Mouse (Mus musculus) thymus, adult 2 months (tissue): ENCODE data around the gene Ralgps2.

Experiments used
- CTCF ChIP-seq: fragments of 200-500 bp; IDR thresholded peaks from 2 replicates; pipeline ENCODE4 v1.5.1; 2012; ENCODE audit warnings: mild to moderate bottlenecking, control low read depth, low read length, moderate library complexity, borderline replicate concordance; ENCODE audit not compliant: control insufficient read depth, poor library complexity, insufficient read depth; ENCODE audit errors: extremely low read depth
- POLR2A ChIP-seq: fragments of 200-500 bp; IDR thresholded peaks from 2 replicates; pipeline ENCODE4 v1.6.1; 2012; ENCODE audit warnings: mild to moderate bottlenecking, low read length, control low read depth, moderate library complexity; ENCODE audit not compliant: control insufficient read depth, poor library complexity, insufficient read depth; ENCODE audit errors: extremely low read depth

GRCm38 (mm10) chr1:156961481-156962265 is 22.2 kb upstream of the Ralgps2 start:
- TF ChIP-seq CTCF (no peak), POLR2A (no peak)
